Mouse (Mus musculus): ENCODE results near the gene Gm27021.

GRCm38 (mm10) chr8:120657415-120657814 lies 10.5 kb downstream of the Gm27021 start:
- no peak for TF ChIP-seq CTCF (conservative IDR thresholded peaks at IDR 0.05; ENCODE audit: low read length)
- no peak for TF ChIP-seq POU5F1 (IDR thresholded peaks at IDR 0.05; ENCODE audit: borderline replicate concordance, low read length)
- no peak; the same call in 1 of the 2 replicates for TF ChIP-seq NANOG (IDR thresholded peaks at IDR 0.05; ENCODE audit: borderline replicate concordance, low read length)
